Mouse (Mus musculus) intestine, embryonic 14.5 days (tissue): ENCODE results near the gene Acbd6. TPM values are rescaled to one million over a fixed set of nuclear protein-coding genes. Genes with fewer than 3 reads are reported as not detected.

Experiments
- ATAC-seq: fragments of 200-750 bp; cut with Nextera tagmentation; replicated peaks from 2 replicates; pipeline ENCODE4 v1.8.0; 2017; ENCODE audit warnings: low read depth, moderate number of reproducible peaks, moderate TSS enrichment, moderate library complexity; ENCODE audit not compliant: low FRiP score, low TSS enrichment
- DNase-seq: peaks from one replicate; pipeline ENCODE4 v3.0.0-alpha.2; 2018; ENCODE audit warnings: low spot score
- H3K27ac ChIP-seq: fragments of 300-500 bp; sonication (generic); 2 replicates; pipeline ENCODE4 v1.5.1; 2014; ENCODE audit warnings: low read depth, mild to moderate bottlenecking, control low read depth
- H3K27me3 ChIP-seq: fragments of 300-500 bp; sonication (generic); replicated peaks from 2 replicates; pipeline ENCODE4 v1.6.1; 2014; ENCODE audit warnings: low read length, control low read depth; ENCODE audit not compliant: control insufficient read depth, insufficient read depth
- H3K36me3 ChIP-seq: fragments of 300-500 bp; sonication (generic); 2 replicates; pipeline ENCODE4 v1.6.1; 2014; ENCODE audit warnings: low read length, control low read depth; ENCODE audit not compliant: control insufficient read depth, insufficient read depth
- H3K4me1 ChIP-seq: fragments of 300-500 bp; sonication (generic); replicated peaks from 2 replicates; pipeline ENCODE4 v1.6.1; 2014; ENCODE audit warnings: low read length, control low read depth, mixed read lengths; ENCODE audit not compliant: control insufficient read depth, insufficient read depth
- H3K4me2 ChIP-seq: fragments of 300-500 bp; sonication (generic); 2 replicates; pipeline ENCODE4 v1.6.1; 2014; ENCODE audit warnings: low read length
- H3K4me3 ChIP-seq: fragments of 300-500 bp; sonication (generic); 2 replicates; pipeline ENCODE4 v1.5.1; 2014; ENCODE audit warnings: low read depth, low read length, control low read depth, mixed read lengths
- H3K9ac ChIP-seq: fragments of 300-500 bp; sonication (generic); 2 replicates; pipeline ENCODE4 v1.6.1; 2014; ENCODE audit warnings: mild to moderate bottlenecking, low read length
- H3K9me3 ChIP-seq: fragments of 300-500 bp; sonication (generic); 2 replicates; pipeline ENCODE4 v1.6.1; 2016; ENCODE audit warnings: low read length, control low read depth; ENCODE audit not compliant: control insufficient read depth
- WGBS: fragments of 180-500 bp; shearing (Covaris S2); extraction: QIAGEN DNeasy Blood & Tissue Kit; methylation state at CpG from one replicate; pipeline ENCODE4 v1.1.7; 2014; 5-methylcytosine and 5-hydroxymethylcytosine counted together
- polyA plus RNA-seq: library from polyadenylated mRNA; unstranded; fragments of >200 nt; fragmentation: Nextera tagmentation; extraction: Ambion mirVana; gene quantifications from 2 replicates; pipeline ENCODE4 v1.2.1, GENCODE M21; 2014

Gene Acbd6
- 69.1 and 70.4 TPM in 2 replicates for polyA plus RNA-seq

DNA sequence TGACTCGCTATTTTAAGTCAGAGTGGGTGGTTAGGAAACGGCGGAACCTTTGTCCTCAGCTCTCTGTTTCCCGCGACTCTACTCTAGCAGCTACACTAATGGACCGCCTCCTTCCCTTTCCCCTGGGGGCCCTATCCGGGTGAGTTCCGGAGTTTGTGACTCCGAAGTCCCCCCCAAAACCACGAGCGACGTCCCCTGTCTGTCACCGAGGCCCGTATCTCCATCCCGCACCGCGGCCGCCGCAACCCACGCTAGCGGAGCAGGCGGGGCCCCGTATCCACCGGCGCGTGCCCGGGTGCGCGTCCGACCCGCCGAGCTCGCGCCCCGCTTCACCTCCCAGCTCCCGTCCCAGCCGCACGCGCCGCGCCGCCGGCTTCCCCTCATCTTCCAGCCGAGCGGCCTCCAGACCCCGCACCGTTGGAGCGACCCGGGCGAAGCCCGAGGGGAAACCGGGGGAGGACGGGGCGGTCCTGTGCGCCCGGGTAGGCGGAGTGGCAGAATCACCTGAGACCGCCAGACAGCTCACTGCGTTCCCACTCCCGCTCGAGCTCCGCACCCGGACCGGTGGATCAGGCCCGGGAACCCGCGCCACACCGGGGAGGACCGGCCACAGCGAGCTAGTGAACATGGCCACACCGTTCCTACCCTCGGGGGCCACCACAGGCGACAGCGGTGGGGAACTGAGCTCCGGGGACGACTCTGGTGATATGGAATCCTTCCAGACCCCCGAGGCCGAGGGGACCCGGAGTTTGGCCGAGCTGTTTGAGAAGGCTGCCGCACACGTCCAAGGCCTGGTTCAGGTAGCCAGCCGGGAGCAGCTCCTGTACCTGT lies at the start of gene Acbd6:
Gene Acbd6 (plus strand): TSS at position 109 of the 831 bp plus-strand sequence.
- under 1% methylated on average over 83 of the region's 83 CpGs for WGBS
- no peaks in the 10 kb centered on the region for H3K36me3 ChIP-seq
- ATAC-seq, result peak; percentile 92
- peaks cover 11% of the 10 kb centered on the region for H3K4me1 ChIP-seq
- no peaks in the 10 kb centered on the region for H3K27me3 ChIP-seq
- peak within 1 kb of the TSS; percentile 94 for H3K9ac ChIP-seq
- H3K4me3 ChIP-seq, result peak within 1 kb of the TSS; percentile 94
- H3K27ac ChIP-seq, result peak within 1 kb of the TSS; percentile 77
- peak within 1 kb of the TSS; percentile 93 for H3K4me2 ChIP-seq
- peaks cover 2% of the 10 kb centered on the region for H3K9me3 ChIP-seq
- peak; percentile 90 for DNase-seq

DNA sequence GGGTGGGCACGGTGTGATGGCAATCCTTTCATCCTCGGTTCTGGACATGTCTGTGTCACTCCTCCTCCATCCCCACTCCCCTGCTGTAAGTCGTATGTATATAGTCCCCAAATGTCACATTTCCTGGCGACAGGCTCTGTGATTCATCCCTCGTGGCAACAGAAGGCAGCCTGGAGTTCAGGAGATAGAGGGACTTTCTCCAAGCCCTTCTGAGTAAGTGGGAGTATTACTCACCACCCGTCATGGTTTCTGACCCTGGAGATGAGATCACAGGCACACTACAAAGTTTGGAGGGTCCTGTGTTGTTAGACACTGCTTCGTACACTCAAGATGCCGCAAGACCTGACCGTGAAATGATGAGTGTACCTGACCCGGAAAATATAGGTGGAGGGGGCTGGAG lies 47.7 kb upstream of the Acbd6 start:
- H3K27ac ChIP-seq, result no peak overlapping the region
- no peak overlapping the region for H3K4me2 ChIP-seq
- DNase-seq, result no peak
- H3K9ac ChIP-seq, result no peak overlapping the region
- WGBS, result 66% methylated on average over 10 of the region's 10 CpGs
- no peaks in the 10 kb centered on the region for H3K9me3 ChIP-seq
- H3K4me3 ChIP-seq, result no peak overlapping the region
- no peaks in the 10 kb centered on the region for H3K4me1 ChIP-seq
- H3K27me3 ChIP-seq, result no peaks in the 10 kb centered on the region
- ATAC-seq, result no peak
- no peaks in the 10 kb centered on the region for H3K36me3 ChIP-seq

DNA sequence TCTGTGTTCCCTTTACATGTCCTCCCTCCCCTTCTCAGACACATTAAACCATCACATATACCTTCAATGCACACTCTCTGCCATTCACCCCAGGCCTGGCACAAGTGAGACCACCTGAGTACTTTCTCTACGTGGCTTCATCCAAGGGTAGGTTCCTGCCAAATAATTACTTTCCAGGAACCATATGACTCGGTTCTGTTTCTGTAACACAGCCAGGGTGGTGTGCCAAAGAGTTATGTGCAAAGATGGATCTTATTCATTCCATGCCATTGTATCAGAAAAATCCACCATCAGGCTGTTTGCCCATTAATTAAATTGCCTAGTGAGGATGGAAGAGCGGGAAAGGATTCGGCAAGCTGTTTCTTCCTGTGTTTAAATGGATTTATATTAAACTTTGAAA lies 42.1 kb upstream of the Acbd6 start:
- no peak overlapping the region for H3K9ac ChIP-seq
- DNase-seq, result no peak
- H3K4me3 ChIP-seq, result no peak overlapping the region
- no peaks in the 10 kb centered on the region for H3K27me3 ChIP-seq
- H3K4me2 ChIP-seq, result no peak overlapping the region
- H3K27ac ChIP-seq, result no peak overlapping the region
- H3K4me1 ChIP-seq, result no peaks in the 10 kb centered on the region
- WGBS, result 86% methylated on average over 4 of the region's 4 CpGs
- H3K36me3 ChIP-seq, result no peaks in the 10 kb centered on the region
- no peaks in the 10 kb centered on the region for H3K9me3 ChIP-seq
- ATAC-seq, result no peak

DNA sequence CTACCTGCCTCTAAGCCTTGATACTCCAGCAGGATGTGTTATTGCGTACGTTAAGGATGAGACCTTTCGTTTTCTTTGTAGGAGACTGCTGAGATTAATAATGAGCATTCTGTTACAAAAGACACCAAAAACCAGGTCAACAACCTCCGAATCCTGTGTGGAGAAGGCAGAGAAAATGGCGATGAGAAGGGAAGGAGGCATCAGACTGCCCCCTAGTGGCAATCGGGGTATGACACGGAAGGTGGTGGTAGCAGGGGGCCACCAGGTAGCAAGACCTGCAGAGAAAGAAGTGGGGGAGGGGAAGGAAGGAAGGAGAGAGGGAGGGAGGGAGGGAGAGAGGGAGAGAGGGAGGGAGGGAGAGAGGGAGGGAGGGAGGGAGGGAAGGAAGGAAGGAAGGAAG lies 41.3 kb upstream of the Acbd6 start:
- H3K9me3 ChIP-seq, result no peaks in the 10 kb centered on the region
- ATAC-seq, result no peak
- H3K9ac ChIP-seq, result no peak overlapping the region
- H3K4me1 ChIP-seq, result no peaks in the 10 kb centered on the region
- no peaks in the 10 kb centered on the region for H3K27me3 ChIP-seq
- peak; percentile 56 for DNase-seq
- no peak overlapping the region for H3K4me3 ChIP-seq
- H3K36me3 ChIP-seq, result no peaks in the 10 kb centered on the region
- H3K27ac ChIP-seq, result no peak overlapping the region
- H3K4me2 ChIP-seq, result no peak overlapping the region
- 41% methylated on average over 7 of the region's 7 CpGs for WGBS

DNA sequence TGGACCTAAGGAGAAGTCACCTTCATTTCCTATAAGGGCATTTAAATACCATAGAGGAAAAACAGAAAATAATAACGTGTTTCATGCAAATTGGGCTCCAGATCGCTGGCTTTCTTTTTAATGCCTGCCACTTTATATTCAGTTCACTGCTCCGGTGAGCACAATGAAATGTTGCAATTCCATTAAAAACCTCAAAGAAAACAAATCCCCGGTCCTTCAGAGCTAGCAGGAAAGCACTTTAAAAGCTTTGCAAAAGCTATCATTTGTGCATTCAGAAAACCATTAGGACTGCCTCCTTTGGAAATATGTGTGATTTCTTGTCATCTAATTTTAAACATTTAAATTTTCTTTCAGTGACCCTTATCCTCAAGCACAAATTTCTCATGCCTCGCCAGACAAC lies 40.9 kb upstream of the Acbd6 start:
- no peaks in the 10 kb centered on the region for H3K27me3 ChIP-seq
- no peak overlapping the region for H3K9ac ChIP-seq
- H3K4me2 ChIP-seq, result no peak overlapping the region
- no peaks in the 10 kb centered on the region for H3K4me1 ChIP-seq
- H3K9me3 ChIP-seq, result no peaks in the 10 kb centered on the region
- H3K36me3 ChIP-seq, result no peaks in the 10 kb centered on the region
- DNase-seq (no peak), ATAC-seq (no peak)
- 62% methylated on average over 5 of the region's 5 CpGs for WGBS
- no peak overlapping the region for H3K27ac ChIP-seq
- no peak overlapping the region for H3K4me3 ChIP-seq

DNA sequence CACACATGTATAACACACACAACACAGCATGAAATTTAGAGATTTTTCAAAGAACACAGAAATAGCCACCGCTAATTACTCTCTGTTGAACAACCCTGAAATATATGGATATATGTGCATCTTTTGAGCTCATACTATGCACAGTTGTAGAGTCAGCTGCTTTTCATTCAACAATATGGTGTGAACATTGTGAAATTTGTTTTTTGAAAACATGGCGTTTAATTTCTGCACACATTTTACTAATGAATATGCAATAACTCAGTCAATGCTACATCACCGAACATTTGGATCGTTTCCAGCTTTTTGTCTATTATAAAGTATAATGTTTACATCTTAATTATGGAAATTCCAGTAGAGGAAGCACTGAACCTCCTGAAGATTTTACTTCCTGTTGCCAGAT lies 37.6 kb upstream of the Acbd6 start:
- DNase-seq (no peak), ATAC-seq (no peak)
- H3K9me3 ChIP-seq, result no peaks in the 10 kb centered on the region

DNA sequence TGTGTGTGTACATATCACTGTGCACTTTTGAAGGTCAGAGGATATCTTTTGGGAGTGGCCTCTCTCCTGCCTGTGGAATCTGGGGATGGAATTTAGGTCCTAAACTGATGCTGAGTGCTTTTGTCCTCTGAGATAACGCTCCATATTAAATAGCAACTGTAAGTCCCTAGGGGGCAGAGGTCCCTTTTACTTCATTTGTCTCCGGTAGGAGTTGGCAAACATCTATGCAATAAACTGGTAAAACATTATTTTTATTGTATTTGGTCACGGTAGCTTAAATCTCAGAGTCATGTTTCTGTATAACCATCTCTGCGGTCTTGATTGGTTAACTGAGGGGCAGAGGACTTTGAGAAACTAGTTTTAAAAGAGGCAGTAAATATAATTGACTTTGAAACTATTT lies 35.4 kb upstream of the Acbd6 start:
- Histone ChIP-seq H3K4me2 (no peak overlapping the region), H3K9me3 (no peaks in the 10 kb centered on the region), H3K27me3 (no peaks in the 10 kb centered on the region), H3K4me1 (no peaks in the 10 kb centered on the region; the same call in 1 of the 2 replicates), H3K27ac (no peak overlapping the region), H3K9ac (no peak overlapping the region), H3K4me3 (no peak overlapping the region), H3K36me3 (no peaks in the 10 kb centered on the region)
- ATAC-seq, result no peak
- 68% methylated on average over 4 of the region's 4 CpGs for WGBS
- no peak for DNase-seq

More for the DNA sequence above, 37.6 kb upstream of the Acbd6 start:
- Histone ChIP-seq H3K36me3 (no peaks in the 10 kb centered on the region), H3K9ac (no peak overlapping the region), H3K4me3 (no peak overlapping the region), H3K27ac (no peak overlapping the region), H3K4me2 (no peak overlapping the region), H3K27me3 (no peaks in the 10 kb centered on the region), H3K4me1 (no peaks in the 10 kb centered on the region)
- 84% methylated on average over 4 of the region's 4 CpGs for WGBS

DNA sequence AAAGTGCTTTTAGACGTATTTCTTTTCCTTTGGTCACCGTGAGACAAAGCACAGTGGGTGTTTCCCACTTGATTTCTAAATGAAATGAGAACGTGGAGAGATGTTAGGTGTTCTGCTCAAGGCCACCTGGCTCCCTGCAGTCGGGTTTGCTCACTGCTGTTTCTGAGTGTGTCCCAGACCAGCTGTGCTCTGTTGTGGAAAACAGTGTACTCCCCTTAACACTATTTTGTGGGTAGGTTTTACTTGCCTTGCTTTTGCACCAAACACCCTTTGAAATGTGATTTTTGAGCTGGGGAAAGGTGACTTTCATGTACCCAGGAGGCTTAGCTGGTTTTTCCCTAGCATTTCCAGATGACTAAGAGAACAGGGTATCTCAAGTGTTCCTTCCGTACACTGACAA lies 31.7 kb upstream of the Acbd6 start:
- H3K4me1 ChIP-seq, result peaks cover 6% of the 10 kb centered on the region
- 68% methylated on average over 5 of the region's 5 CpGs for WGBS
- H3K36me3 ChIP-seq, result no peaks in the 10 kb centered on the region
- H3K4me3 ChIP-seq, result no peak overlapping the region
- H3K9me3 ChIP-seq, result peaks cover 8% of the 10 kb centered on the region
- H3K9ac ChIP-seq, result no peak overlapping the region
- no peak overlapping the region for H3K4me2 ChIP-seq
- H3K27me3 ChIP-seq, result no peaks in the 10 kb centered on the region
- ATAC-seq (no peak), DNase-seq (no peak)
- H3K27ac ChIP-seq, result no peak overlapping the region
